Mouse (Mus musculus): ENCODE measurements at regions not wholly inside any gene's neighbourhood (a gene's known extent, or its start where the extent isn't known, plus 50 kb on each side); places are given as distances from the start of the nearest gene placed in this dataset.

- Histone ChIP-seq H3K9me3 (ENCODE audit: low read length) (no peaks in the 10 kb centered on the region), H3K4me3 (ENCODE audit: low read depth, low read length) (no peak overlapping the region), H3K27me3 (replicated peaks; ENCODE audit: insufficient read depth, low read length) (no peaks in the 10 kb centered on the region), H3K9ac (replicated peaks; ENCODE audit: low read depth) (no peak overlapping the region), H3K4me1 (ENCODE audit: insufficient read depth, low read depth, low read length) (no peaks in the 10 kb centered on the region), H3K27ac (ENCODE audit: low read length) (no peak overlapping the region), H3K4me2 (replicated peaks; ENCODE audit: low read depth, low read length) (no peak overlapping the region), H3K36me3 (ENCODE audit: insufficient read depth, low read length) (no peaks in the 10 kb centered on the region)
- ATAC-seq (peak; percentile 48), DNase-seq (ENCODE audit: low spot score) (peak; percentile 42)
- 46% methylated on average over 3 of the region's 3 CpGs for WGBS
- TF ChIP-seq EP300 (IDR thresholded peaks at IDR 0.05) (no peak), CTCF (IDR thresholded peaks at IDR 0.05) (no peak)
Measured at GRCm38 (mm10) chr5:91729868-91730267, 212.5 kb downstream of the Parm1 start.

DNA sequence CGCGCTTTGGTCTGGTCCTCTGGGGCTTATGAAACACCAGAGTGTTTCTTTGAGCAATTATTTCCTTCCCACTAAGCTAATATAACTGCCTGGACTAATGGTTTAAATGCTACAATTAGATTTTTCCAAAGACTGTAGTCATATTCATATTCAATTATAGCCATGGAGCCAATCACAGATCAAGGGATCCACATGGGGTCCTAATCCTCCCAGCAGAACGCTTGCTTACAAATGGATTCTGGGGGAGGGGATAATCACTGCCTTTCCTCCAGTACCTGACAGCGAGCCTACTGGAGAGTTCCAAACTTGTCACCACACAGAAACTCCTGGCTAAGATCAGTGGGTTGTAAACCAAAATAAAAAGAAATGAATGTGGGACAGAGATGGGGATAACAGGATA is 212.0 kb downstream of the Parm1 start:
- Histone ChIP-seq H3K9me3 (ENCODE audit: low read length) (no peaks in the 10 kb centered on the region), H3K4me2 (replicated peaks; ENCODE audit: low read depth, low read length) (no peak overlapping the region), H3K27ac (ENCODE audit: low read length) (no peak overlapping the region), H3K4me3 (ENCODE audit: low read depth, low read length) (no peak overlapping the region), H3K4me1 (ENCODE audit: insufficient read depth, low read depth, low read length) (no peaks in the 10 kb centered on the region), H3K36me3 (ENCODE audit: insufficient read depth, low read length) (no peaks in the 10 kb centered on the region), H3K27me3 (replicated peaks; ENCODE audit: insufficient read depth, low read length) (no peaks in the 10 kb centered on the region), H3K9ac (replicated peaks; ENCODE audit: low read depth) (no peak overlapping the region)
- 64% methylated on average over 4 of the region's 4 CpGs for WGBS
- no peak for TF ChIP-seq EP300 (IDR thresholded peaks at IDR 0.05)
- DNase-seq (ENCODE audit: low spot score) = no peak
- no peak for ATAC-seq

DNA sequence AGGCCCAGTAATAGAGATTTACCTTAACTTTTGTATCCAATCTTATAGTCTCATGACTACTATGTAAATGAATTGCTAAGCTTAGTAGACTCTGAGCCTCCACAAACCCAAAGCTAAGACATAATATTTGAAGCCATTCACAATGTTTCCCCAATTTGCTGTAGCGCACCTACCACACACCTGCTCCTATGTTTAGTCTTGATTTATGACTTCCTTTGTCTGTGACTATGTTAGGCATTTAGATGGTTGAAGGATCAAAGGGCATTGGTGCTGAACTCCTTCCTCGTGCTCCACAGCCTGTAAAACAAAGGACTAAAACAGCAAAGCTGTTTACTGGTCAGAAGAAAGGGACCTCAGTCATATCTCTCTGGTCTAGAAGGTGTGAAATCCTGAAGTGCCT is 210.0 kb downstream of the Parm1 start:
- H3K4me2 ChIP-seq (replicated peaks; ENCODE audit: low read depth, low read length) = no peak overlapping the region
- ATAC-seq (no peak), DNase-seq (ENCODE audit: low spot score) (no peak)
- no peak overlapping the region for H3K27ac ChIP-seq (ENCODE audit: low read length)
- no peaks in the 10 kb centered on the region for H3K9me3 ChIP-seq (ENCODE audit: low read length)
- H3K4me3 ChIP-seq (ENCODE audit: low read depth, low read length) = no peak overlapping the region
- no peaks in the 10 kb centered on the region for H3K27me3 ChIP-seq (replicated peaks; ENCODE audit: insufficient read depth, low read length)
- no peak overlapping the region for H3K9ac ChIP-seq (replicated peaks; ENCODE audit: low read depth)
- H3K36me3 ChIP-seq (ENCODE audit: insufficient read depth, low read length) = no peaks in the 10 kb centered on the region
- no peaks in the 10 kb centered on the region for H3K4me1 ChIP-seq (ENCODE audit: insufficient read depth, low read depth, low read length)
- 51% methylated on average over 2 of the region's 2 CpGs for WGBS
- TF ChIP-seq CTCF (IDR thresholded peaks at IDR 0.05) (no peak), EP300 (IDR thresholded peaks at IDR 0.05) (no peak)

GRCm38 (mm10) chr5:91726118-91726500 is 208.7 kb downstream of the Parm1 start:
- DNase-seq (ENCODE audit: low spot score) (no peak), ATAC-seq (no peak)
- no peaks in the 10 kb centered on the region for H3K36me3 ChIP-seq (ENCODE audit: insufficient read depth, low read length)
- H3K27me3 ChIP-seq (replicated peaks; ENCODE audit: insufficient read depth, low read length) = no peaks in the 10 kb centered on the region
- no peak overlapping the region for H3K4me3 ChIP-seq (ENCODE audit: low read depth, low read length)
- no peaks in the 10 kb centered on the region for H3K9me3 ChIP-seq (ENCODE audit: low read length)
- no peak for TF ChIP-seq EP300 (IDR thresholded peaks at IDR 0.05)
- TF ChIP-seq CTCF (IDR thresholded peaks at IDR 0.05) = no peak
- H3K4me2 ChIP-seq (replicated peaks; ENCODE audit: low read depth, low read length) = no peak overlapping the region
- H3K27ac ChIP-seq (ENCODE audit: low read length) = no peak overlapping the region
- H3K9ac ChIP-seq (replicated peaks; ENCODE audit: low read depth) = no peak overlapping the region
- WGBS = 65% methylated on average over 6 of the region's 6 CpGs
- H3K4me1 ChIP-seq (ENCODE audit: insufficient read depth, low read depth, low read length) = no peaks in the 10 kb centered on the region

GRCm38 (mm10) chr5:91725380-91726117 is 208.1 kb downstream of the Parm1 start:
- Histone ChIP-seq H3K9me3 (ENCODE audit: low read length) (no peaks in the 10 kb centered on the region), H3K4me3 (ENCODE audit: low read depth, low read length) (no peak overlapping the region), H3K36me3 (ENCODE audit: insufficient read depth, low read length) (no peaks in the 10 kb centered on the region), H3K4me2 (replicated peaks; ENCODE audit: low read depth, low read length) (no peak overlapping the region), H3K27ac (ENCODE audit: low read length) (no peak overlapping the region), H3K4me1 (ENCODE audit: insufficient read depth, low read depth, low read length) (no peaks in the 10 kb centered on the region), H3K27me3 (replicated peaks; ENCODE audit: insufficient read depth, low read length) (no peaks in the 10 kb centered on the region), H3K9ac (replicated peaks; ENCODE audit: low read depth) (no peak overlapping the region)
- TF ChIP-seq EP300 (IDR thresholded peaks at IDR 0.05) (no peak), CTCF (IDR thresholded peaks at IDR 0.05) (no peak)
- DNase-seq (ENCODE audit: low spot score) (no peak), ATAC-seq (no peak)
- WGBS = 51% methylated on average over 4 of the region's 4 CpGs

DNA sequence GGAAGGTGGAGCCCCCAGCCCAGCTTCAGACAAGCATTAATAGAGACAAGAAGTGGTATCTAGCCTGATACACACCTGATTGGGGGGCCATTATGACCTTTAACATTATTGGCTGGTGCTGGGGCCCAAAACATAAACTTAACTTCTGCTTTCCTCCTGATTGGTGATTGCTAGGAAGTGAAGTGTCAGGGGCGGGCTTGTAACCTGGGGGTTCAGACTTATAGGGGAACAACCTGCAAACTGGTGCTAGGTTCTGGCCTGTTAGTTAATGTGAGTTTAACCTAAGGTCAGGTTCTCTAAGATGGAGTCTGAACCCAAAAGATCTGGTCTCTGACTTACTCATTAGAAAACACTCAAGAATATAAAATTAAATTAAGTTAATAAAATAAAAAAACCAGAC is 207.5 kb downstream of the Parm1 start:
- Histone ChIP-seq H3K4me1 (ENCODE audit: insufficient read depth, low read depth, low read length) (no peaks in the 10 kb centered on the region), H3K9me3 (ENCODE audit: low read length) (no peaks in the 10 kb centered on the region), H3K4me2 (replicated peaks; ENCODE audit: low read depth, low read length) (no peak overlapping the region), H3K4me3 (ENCODE audit: low read depth, low read length) (no peak overlapping the region), H3K9ac (replicated peaks; ENCODE audit: low read depth) (no peak overlapping the region), H3K27ac (ENCODE audit: low read length) (no peak overlapping the region), H3K27me3 (replicated peaks; ENCODE audit: insufficient read depth, low read length) (no peaks in the 10 kb centered on the region), H3K36me3 (ENCODE audit: insufficient read depth, low read length) (no peaks in the 10 kb centered on the region)
- no peak for TF ChIP-seq EP300 (IDR thresholded peaks at IDR 0.05)
- TF ChIP-seq CTCF (IDR thresholded peaks at IDR 0.05) = no peak
- no peak for DNase-seq (ENCODE audit: low spot score)
- ATAC-seq = no peak
- WGBS = 86% methylated on average over 1 of the region's 1 CpGs

DNA sequence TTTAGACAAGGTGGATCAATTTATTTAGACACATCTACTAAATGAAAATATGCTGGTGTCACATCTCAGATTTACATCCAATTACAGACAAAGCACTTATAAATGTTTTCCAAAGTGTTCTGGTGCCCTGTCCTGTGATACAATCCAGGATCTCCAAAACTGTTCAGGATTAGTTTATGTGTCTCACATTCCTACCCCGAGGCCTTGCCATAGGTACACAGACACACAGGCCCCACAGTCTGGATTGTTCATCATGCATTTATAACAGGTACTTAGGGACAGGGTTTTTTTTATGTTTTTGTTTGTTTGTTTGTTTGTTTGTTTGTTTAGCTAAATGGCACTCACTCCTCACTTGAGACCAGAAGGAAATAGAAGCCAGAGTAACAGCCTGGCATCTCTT is 206.0 kb downstream of the Parm1 start:
- H3K4me1 ChIP-seq (ENCODE audit: insufficient read depth, low read depth, low read length) = no peaks in the 10 kb centered on the region
- ATAC-seq (no peak), DNase-seq (ENCODE audit: low spot score) (no peak)
- H3K36me3 ChIP-seq (ENCODE audit: insufficient read depth, low read length) = no peaks in the 10 kb centered on the region
- no peaks in the 10 kb centered on the region for H3K9me3 ChIP-seq (ENCODE audit: low read length)
- H3K9ac ChIP-seq (replicated peaks; ENCODE audit: low read depth) = no peak overlapping the region
- no peaks in the 10 kb centered on the region for H3K27me3 ChIP-seq (replicated peaks; ENCODE audit: insufficient read depth, low read length)
- TF ChIP-seq CTCF (IDR thresholded peaks at IDR 0.05) (no peak), EP300 (IDR thresholded peaks at IDR 0.05) (no peak)
- H3K4me2 ChIP-seq (replicated peaks; ENCODE audit: low read depth, low read length) = no peak overlapping the region
- no peak overlapping the region for H3K27ac ChIP-seq (ENCODE audit: low read length)
- 77% methylated on average over 1 of the region's 1 CpGs for WGBS
- H3K4me3 ChIP-seq (ENCODE audit: low read depth, low read length) = no peak overlapping the region

Measured in lung, postnatal 0 days (tissue).